Mouse (Mus musculus) stomach, embryonic 15.5 days (tissue): ENCODE measurements around the gene Ccdc88b. TPM values are rescaled to one million over a fixed set of nuclear protein-coding genes. Genes with fewer than 3 reads are reported as not detected.

Source experiments
- ATAC-seq: fragments of 200-750 bp; cut with Nextera tagmentation; 2 replicates; pipeline ENCODE4 v1.8.0; 2017; ENCODE audit warnings: low read depth, moderate number of reproducible peaks, moderate TSS enrichment; ENCODE audit not compliant: insufficient read depth, low FRiP score
- H3K27ac ChIP-seq: fragments of 300-500 bp; sonication (generic); 2 replicates; pipeline ENCODE4 v1.5.1; 2015; ENCODE audit warnings: mild to moderate bottlenecking, inconsistent platforms
- H3K27me3 ChIP-seq: fragments of 300-500 bp; sonication (generic); replicated peaks from 2 replicates; pipeline ENCODE4 v1.6.1; 2015; ENCODE audit warnings: inconsistent platforms
- H3K36me3 ChIP-seq: fragments of 300-500 bp; sonication (generic); 2 replicates; pipeline ENCODE4 v1.6.1; 2015; ENCODE audit warnings: inconsistent platforms
- H3K4me1 ChIP-seq: fragments of 300-500 bp; sonication (generic); 2 replicates; pipeline ENCODE4 v1.6.1; 2015; ENCODE audit warnings: inconsistent platforms
- H3K4me2 ChIP-seq: fragments of 300-500 bp; sonication (generic); 2 replicates; pipeline ENCODE4 v1.6.1; 2015; ENCODE audit warnings: mild to moderate bottlenecking, inconsistent platforms
- H3K4me3 ChIP-seq: fragments of 300-500 bp; sonication (generic); replicated peaks from 2 replicates; pipeline ENCODE4 v1.5.1; 2015; ENCODE audit warnings: inconsistent platforms
- H3K9ac ChIP-seq: fragments of 300-500 bp; sonication (generic); 2 replicates; pipeline ENCODE4 v1.6.1; 2015; ENCODE audit warnings: inconsistent platforms
- H3K9me3 ChIP-seq: fragments of 300-500 bp; sonication (generic); 2 replicates; pipeline ENCODE4 v1.6.1; 2016; ENCODE audit warnings: inconsistent platforms
- WGBS: fragments of 180-500 bp; shearing (Covaris S2); methylation state at CpG from one replicate; pipeline ENCODE4 v1.1.7; 2015; 5-methylcytosine and 5-hydroxymethylcytosine counted together
- polyA plus RNA-seq: library from polyadenylated mRNA; unstranded; fragments of >200 nt; fragmentation: Nextera tagmentation; extraction: Ambion mirVana; gene quantifications from 2 replicates; pipeline ENCODE4 v1.2.1, GENCODE M21; 2015

The Ccdc88b gene
- polyA plus RNA-seq, 1 experiment from 2014 or later, result 1.9 TPM

DNA sequence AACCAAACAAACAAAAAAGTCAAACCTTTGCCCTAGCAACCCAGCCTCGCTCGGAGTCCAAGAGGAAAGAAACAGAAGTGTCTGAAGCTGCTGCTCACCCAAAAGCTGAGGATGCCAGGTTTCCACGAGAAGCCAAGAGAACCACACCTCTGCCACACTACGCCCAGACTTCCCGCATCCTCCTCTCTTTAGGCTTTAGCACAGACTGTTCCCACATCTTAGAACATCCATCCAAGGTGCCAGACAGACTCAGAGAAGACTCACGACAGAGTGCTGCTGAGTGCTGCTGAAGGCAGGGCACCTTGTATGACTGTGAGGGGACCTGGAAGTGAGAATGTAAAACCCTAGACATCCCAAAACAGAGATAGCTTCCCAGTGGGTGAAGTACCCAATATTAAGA lies 17.8 kb upstream of the Ccdc88b start:
- no peak overlapping the region for H3K4me2 ChIP-seq
- H3K9ac ChIP-seq, result no peak overlapping the region
- H3K4me1 ChIP-seq, result peaks cover 3% of the 10 kb centered on the region; the same call in 1 of the 2 replicates
- 80% methylated on average over 6 of the region's 6 CpGs for WGBS
- H3K27me3 ChIP-seq, result no peaks in the 10 kb centered on the region
- ATAC-seq, result no peak
- H3K4me3 ChIP-seq, result no peak overlapping the region
- no peaks in the 10 kb centered on the region for H3K36me3 ChIP-seq
- no peaks in the 10 kb centered on the region for H3K9me3 ChIP-seq
- no peak overlapping the region for H3K27ac ChIP-seq

DNA sequence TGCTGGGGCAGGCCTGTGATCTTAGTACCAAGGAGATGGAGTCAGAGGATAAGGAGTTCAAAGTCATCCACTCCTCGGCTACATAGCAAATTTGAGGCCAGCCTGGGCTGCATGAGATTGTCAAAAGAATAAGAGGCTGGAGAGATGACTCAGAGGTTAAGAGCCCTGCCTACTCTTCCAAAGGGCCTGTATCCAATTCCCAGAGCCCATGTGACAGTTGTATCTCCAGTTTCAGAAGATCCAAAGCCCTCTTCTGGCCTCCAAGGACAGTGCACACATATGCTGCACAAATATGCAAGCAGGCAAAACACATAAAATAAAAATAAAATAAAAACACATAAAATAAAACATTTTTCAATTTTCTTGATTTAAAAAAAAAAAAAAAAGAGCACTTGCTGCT lies 16.2 kb upstream of the Ccdc88b start:
- H3K4me1 ChIP-seq, result peaks cover 3% of the 10 kb centered on the region; the same call in 1 of the 2 replicates
- whole genome bisulfite sequencing, result 73% methylated on average over 1 of the region's 1 CpGs
- H3K27ac ChIP-seq, result no peak overlapping the region
- no peak overlapping the region for H3K4me3 ChIP-seq
- no peak overlapping the region for H3K4me2 ChIP-seq
- no peaks in the 10 kb centered on the region for H3K36me3 ChIP-seq
- H3K9ac ChIP-seq, result no peak overlapping the region
- no peaks in the 10 kb centered on the region for H3K9me3 ChIP-seq
- H3K27me3 ChIP-seq, result no peaks in the 10 kb centered on the region
- ATAC-seq, result no peak

- Histone ChIP-seq H3K9ac (no peak overlapping the region), H3K27me3 (no peaks in the 10 kb centered on the region), H3K9me3 (no peaks in the 10 kb centered on the region), H3K27ac (no peak overlapping the region), H3K4me2 (no peak overlapping the region), H3K4me3 (no peak overlapping the region), H3K36me3 (no peaks in the 10 kb centered on the region), H3K4me1 (peaks cover 3% of the 10 kb centered on the region; the same call in 1 of the 2 replicates)
- ATAC-seq, result no peak
- WGBS, result 71% methylated on average over 3 of the region's 3 CpGs
Observed at GRCm38 (mm10) chr19:6872701-6873100, 14.7 kb upstream of the Ccdc88b start.

- no peak for ATAC-seq
- H3K9me3 ChIP-seq, result no peaks in the 10 kb centered on the region
- peaks cover 3% of the 10 kb centered on the region; the same call in 1 of the 2 replicates for H3K4me1 ChIP-seq
- H3K9ac ChIP-seq, result no peak overlapping the region
- no peaks in the 10 kb centered on the region for H3K36me3 ChIP-seq
- H3K27ac ChIP-seq, result 0 out of 2 replicates have a peak overlapping the region, but pooled peaks have one; percentile 11
- 68% methylated on average over 5 of the region's 5 CpGs for WGBS
- no peaks in the 10 kb centered on the region for H3K27me3 ChIP-seq
- H3K4me2 ChIP-seq, result no peak overlapping the region
- H3K4me3 ChIP-seq, result no peak overlapping the region
Observed at GRCm38 (mm10) chr19:6871574-6872271, 13.7 kb upstream of the Ccdc88b start.

GRCm38 (mm10) chr19:6869355-6869754 lies 11.3 kb upstream of the Ccdc88b start:
- H3K36me3 ChIP-seq, result no peaks in the 10 kb centered on the region
- peak overlapping the region; percentile 23 for H3K4me3 ChIP-seq
- H3K9me3 ChIP-seq, result no peaks in the 10 kb centered on the region
- WGBS, result 1% methylated on average over 5 of the region's 5 CpGs
- H3K4me1 ChIP-seq, result peaks cover 3% of the 10 kb centered on the region; the same call in 1 of the 2 replicates
- no peak overlapping the region for H3K9ac ChIP-seq
- peak overlapping the region; percentile 36 for H3K27ac ChIP-seq
- ATAC-seq, result peak; percentile 31; the same call in 1 of the 2 replicates
- H3K4me2 ChIP-seq, result peak overlapping the region; percentile 52
- H3K27me3 ChIP-seq, result no peaks in the 10 kb centered on the region

GRCm38 (mm10) chr19:6861451-6861850 lies 3.4 kb upstream of the Ccdc88b start:
- no peak overlapping the region for H3K4me2 ChIP-seq
- no peak overlapping the region for H3K4me3 ChIP-seq
- ATAC-seq, result no peak
- H3K36me3 ChIP-seq, result no peaks in the 10 kb centered on the region
- H3K27ac ChIP-seq, result no peak overlapping the region
- no peaks in the 10 kb centered on the region for H3K9me3 ChIP-seq
- H3K27me3 ChIP-seq, result no peaks in the 10 kb centered on the region
- H3K9ac ChIP-seq, result no peak overlapping the region
- WGBS, result 85% methylated on average over 4 of the region's 4 CpGs
- no peaks in the 10 kb centered on the region for H3K4me1 ChIP-seq

DNA sequence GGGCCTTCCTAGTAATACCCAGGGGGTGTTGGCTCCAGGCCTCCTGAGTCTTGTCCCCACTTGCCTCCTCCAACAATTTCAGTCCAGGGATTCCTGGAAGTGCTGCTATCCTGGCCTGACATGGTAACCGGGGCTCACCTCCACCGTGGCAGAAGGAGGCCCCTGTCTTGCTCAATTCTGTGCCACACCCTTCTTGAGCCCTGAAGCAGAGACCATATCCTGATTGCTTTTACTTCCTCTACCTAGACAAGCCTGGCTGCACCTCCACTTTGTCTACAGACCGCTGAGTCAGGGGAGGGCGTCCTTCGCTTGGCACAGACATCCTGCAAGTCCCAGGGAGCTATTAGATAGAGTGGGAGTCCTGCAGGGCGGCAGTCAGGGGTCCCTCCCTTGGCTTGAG lies 2.7 kb upstream of the Ccdc88b start:
- 76% methylated on average over 6 of the region's 6 CpGs for WGBS
- H3K27ac ChIP-seq, result no peak overlapping the region
- no peak overlapping the region for H3K9ac ChIP-seq
- no peak overlapping the region for H3K4me3 ChIP-seq
- no peaks in the 10 kb centered on the region for H3K36me3 ChIP-seq
- H3K9me3 ChIP-seq, result no peaks in the 10 kb centered on the region
- peaks cover 6% of the 10 kb centered on the region; the same call in 1 of the 2 replicates for H3K4me1 ChIP-seq
- no peak overlapping the region for H3K4me2 ChIP-seq
- no peak; the same call in 1 of the 2 replicates for ATAC-seq
- H3K27me3 ChIP-seq, result no peaks in the 10 kb centered on the region

- no peak overlapping the region for H3K4me3 ChIP-seq
- H3K27me3 ChIP-seq, result no peaks in the 10 kb centered on the region
- peaks cover 13% of the 10 kb centered on the region; the same call in 1 of the 2 replicates for H3K4me1 ChIP-seq
- H3K9me3 ChIP-seq, result no peaks in the 10 kb centered on the region
- no peaks in the 10 kb centered on the region for H3K36me3 ChIP-seq
- no peak overlapping the region for H3K27ac ChIP-seq
- 86% methylated on average over 3 of the region's 3 CpGs for WGBS
- no peak for ATAC-seq
- no peak overlapping the region for H3K9ac ChIP-seq
- H3K4me2 ChIP-seq, result no peak overlapping the region
Observed at GRCm38 (mm10) chr19:6859971-6860370, 2.0 kb upstream of the Ccdc88b start.

GRCm38 (mm10) chr19:6859032-6859651 lies 1.1 kb upstream of the Ccdc88b start:
- Histone ChIP-seq H3K27ac (no peak overlapping the region), H3K27me3 (no peaks in the 10 kb centered on the region), H3K36me3 (no peaks in the 10 kb centered on the region), H3K4me1 (peaks cover 13% of the 10 kb centered on the region; the same call in 1 of the 2 replicates), H3K9ac (no peak overlapping the region), H3K4me3 (no peak overlapping the region), H3K9me3 (no peaks in the 10 kb centered on the region), H3K4me2 (no peak overlapping the region)
- ATAC-seq, result no peak
- WGBS, result 77% methylated on average over 2 of the region's 2 CpGs

GRCm38 (mm10) chr19:6857391-6858005 lies 513 bp downstream of the Ccdc88b start:
- Histone ChIP-seq H3K27ac (no peak overlapping the region), H3K9me3 (no peaks in the 10 kb centered on the region), H3K36me3 (no peaks in the 10 kb centered on the region), H3K4me2 (no peak overlapping the region), H3K9ac (no peak overlapping the region), H3K4me1 (peaks cover 13% of the 10 kb centered on the region; the same call in 1 of the 2 replicates), H3K27me3 (no peaks in the 10 kb centered on the region), H3K4me3 (no peak overlapping the region; the same call in 1 of the 2 replicates)
- no peak for ATAC-seq
- 74% methylated on average over 9 of the region's 9 CpGs for WGBS

- H3K36me3 ChIP-seq, result no peaks in the 10 kb centered on the region
- no peak for ATAC-seq
- no peak overlapping the region for H3K9ac ChIP-seq
- H3K4me3 ChIP-seq, result no peak overlapping the region; the same call in 1 of the 2 replicates
- H3K9me3 ChIP-seq, result no peaks in the 10 kb centered on the region
- H3K4me2 ChIP-seq, result no peak overlapping the region
- H3K27me3 ChIP-seq, result no peaks in the 10 kb centered on the region
- H3K4me1 ChIP-seq, result peaks cover 13% of the 10 kb centered on the region; the same call in 1 of the 2 replicates
- 63% methylated on average over 3 of the region's 3 CpGs for WGBS
- H3K27ac ChIP-seq, result no peak overlapping the region
Observed at GRCm38 (mm10) chr19:6857003-6857360, 1.0 kb downstream of the Ccdc88b start.
